Mouse (Mus musculus) E14TG2a.4 (cell line): Measurements from ENCODE around the gene Atxn7.
"Not testable (repeated sequence)": the region's sequence is repeated elsewhere in the genome, so short reads cannot be mapped to it uniquely, and the experiment has no call there.

ENCODE experiments used
- H3K27me3 ChIP-seq: 2 replicates; pipeline ENCODE4 v1.6.1; 2014; ENCODE audit warnings: low read length, control low read depth; ENCODE audit not compliant: insufficient read depth
- H3K36me3 ChIP-seq: 2 replicates; pipeline ENCODE4 v1.6.1; 2014; ENCODE audit warnings: low read length, control low read depth; ENCODE audit not compliant: insufficient read depth
- H3K4me1 ChIP-seq: replicated peaks from 2 replicates; pipeline ENCODE4 v1.6.1; 2014; ENCODE audit warnings: low read depth, low read length, control low read depth
- H3K4me3 ChIP-seq: replicated peaks from 2 replicates; pipeline ENCODE4 v1.5.1; 2014; ENCODE audit warnings: mild to moderate bottlenecking, low read length
- H3K9me3 ChIP-seq: 2 replicates; pipeline ENCODE4 v1.6.1; 2014; ENCODE audit warnings: low read length, control low read depth
- CTCF ChIP-seq: conservative IDR thresholded peaks from 2 replicates; pipeline ENCODE4 v1.5.1; 2014; ENCODE audit warnings: low read length
- NANOG ChIP-seq: IDR thresholded peaks from 2 replicates; pipeline ENCODE4 v1.6.1; 2014; ENCODE audit warnings: borderline replicate concordance, low read length, mixed read lengths
- POU5F1 ChIP-seq: IDR thresholded peaks from 2 replicates; pipeline ENCODE4 v1.6.1; 2014; ENCODE audit warnings: low read length, borderline replicate concordance

The Atxn7 gene

DNA sequence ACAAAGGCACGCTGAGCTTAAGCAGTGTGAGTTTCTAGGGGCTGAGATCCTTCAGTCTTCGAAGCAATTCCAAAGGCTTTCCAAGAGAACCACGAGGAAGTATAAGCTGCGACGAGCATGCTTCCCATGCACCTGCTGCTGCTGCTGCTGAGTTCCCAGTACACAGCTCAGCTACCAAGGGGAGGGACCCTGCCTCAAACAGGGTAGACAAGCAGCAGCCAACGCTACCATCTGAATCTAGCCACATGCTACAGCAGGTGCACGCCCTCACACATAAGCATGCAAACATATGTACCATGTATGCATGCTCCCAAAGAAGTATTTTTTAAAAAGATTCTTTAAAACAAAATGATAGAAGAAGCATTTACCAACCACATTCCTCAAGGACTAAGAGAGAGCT, 12.9 kb upstream of the Atxn7 start:
- no peaks in the 10 kb centered on the region for H3K4me1 ChIP-seq
- peaks cover 42% of the 10 kb centered on the region for H3K36me3 ChIP-seq
- no peak for TF ChIP-seq NANOG
- H3K27me3 ChIP-seq = no peaks in the 10 kb centered on the region
- no peak overlapping the region for H3K4me3 ChIP-seq
- peaks cover 16% of the 10 kb centered on the region; the same call in 1 of the 2 replicates for H3K9me3 ChIP-seq

DNA sequence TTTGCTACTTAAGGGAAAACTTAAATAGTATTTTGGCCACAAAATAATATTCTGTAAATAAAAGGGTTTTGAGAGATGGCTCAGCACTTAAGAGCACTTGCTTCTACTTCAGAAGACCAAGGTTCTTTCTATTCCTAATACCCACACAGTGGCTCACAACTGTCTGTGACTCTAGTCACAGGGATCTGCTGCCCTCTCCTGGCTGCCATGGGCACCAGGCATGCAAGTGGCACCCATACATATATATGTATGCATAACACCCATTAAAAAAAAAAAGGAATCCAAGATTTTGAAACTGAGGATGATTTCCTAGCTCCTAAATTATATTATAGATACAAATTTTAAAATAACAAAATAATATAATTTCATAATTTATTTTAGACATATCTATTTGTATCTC, 10.8 kb upstream of the Atxn7 start:
- TF ChIP-seq CTCF (peak; percentile 60), POU5F1 (no peak), NANOG (no peak)
- Histone ChIP-seq H3K36me3 (peaks cover 48% of the 10 kb centered on the region), H3K27me3 (no peaks in the 10 kb centered on the region), H3K9me3 (no peaks in the 10 kb centered on the region), H3K4me3 (no peak overlapping the region), H3K4me1 (no peaks in the 10 kb centered on the region)

DNA sequence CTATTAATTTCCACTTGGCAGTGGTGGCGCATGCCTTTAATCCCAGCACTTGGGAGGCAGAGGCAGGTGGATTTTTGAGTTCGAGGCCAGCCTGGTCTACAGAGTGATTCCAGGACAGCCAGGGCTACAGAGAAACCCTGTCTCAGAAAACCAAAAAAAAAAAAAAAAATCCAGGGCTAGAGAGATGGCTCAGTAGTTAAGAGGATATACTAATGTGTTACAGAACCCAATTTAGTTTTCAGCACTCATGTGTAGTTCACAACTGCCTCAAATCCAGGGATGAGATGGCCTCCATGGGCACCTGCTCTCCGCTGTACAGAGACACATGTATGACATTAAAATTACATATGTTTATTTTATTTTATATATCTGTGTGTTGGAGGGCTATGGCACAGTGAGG, 9.1 kb upstream of the Atxn7 start:
- H3K4me3 ChIP-seq, H3K9me3 ChIP-seq, H3K27me3 ChIP-seq, H3K4me1 ChIP-seq: not testable (repeated sequence)
- H3K36me3 ChIP-seq = peaks cover 48% of the 10 kb centered on the region

DNA sequence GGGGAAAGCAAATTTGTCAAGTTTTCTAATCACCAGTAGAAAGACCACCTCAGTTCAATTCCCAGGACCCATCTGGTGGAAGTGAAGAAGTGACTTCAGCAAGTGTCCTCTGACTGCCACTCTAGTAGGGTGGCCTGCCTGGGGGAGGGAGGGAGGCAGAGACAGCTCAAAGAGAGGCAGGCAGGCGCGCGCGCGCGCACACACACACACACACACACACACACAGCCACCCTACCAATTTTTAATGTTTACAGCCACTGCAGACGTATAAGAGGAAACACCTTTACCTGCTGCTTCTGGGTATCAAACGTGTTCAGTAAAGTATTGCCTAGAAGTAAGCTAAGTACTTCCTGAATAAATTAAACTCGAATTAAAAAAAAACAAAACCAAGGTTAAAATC, 1.2 kb upstream of the Atxn7 start:
- Histone ChIP-seq H3K36me3 (no peaks in the 10 kb centered on the region), H3K4me3 (peak overlapping the region; percentile 88), H3K9me3 (peaks cover 28% of the 10 kb centered on the region), H3K27me3 (no peaks in the 10 kb centered on the region), H3K4me1 (peaks cover 27% of the 10 kb centered on the region)
- TF ChIP-seq NANOG (no peak), CTCF (no peak), POU5F1 (no peak)

DNA sequence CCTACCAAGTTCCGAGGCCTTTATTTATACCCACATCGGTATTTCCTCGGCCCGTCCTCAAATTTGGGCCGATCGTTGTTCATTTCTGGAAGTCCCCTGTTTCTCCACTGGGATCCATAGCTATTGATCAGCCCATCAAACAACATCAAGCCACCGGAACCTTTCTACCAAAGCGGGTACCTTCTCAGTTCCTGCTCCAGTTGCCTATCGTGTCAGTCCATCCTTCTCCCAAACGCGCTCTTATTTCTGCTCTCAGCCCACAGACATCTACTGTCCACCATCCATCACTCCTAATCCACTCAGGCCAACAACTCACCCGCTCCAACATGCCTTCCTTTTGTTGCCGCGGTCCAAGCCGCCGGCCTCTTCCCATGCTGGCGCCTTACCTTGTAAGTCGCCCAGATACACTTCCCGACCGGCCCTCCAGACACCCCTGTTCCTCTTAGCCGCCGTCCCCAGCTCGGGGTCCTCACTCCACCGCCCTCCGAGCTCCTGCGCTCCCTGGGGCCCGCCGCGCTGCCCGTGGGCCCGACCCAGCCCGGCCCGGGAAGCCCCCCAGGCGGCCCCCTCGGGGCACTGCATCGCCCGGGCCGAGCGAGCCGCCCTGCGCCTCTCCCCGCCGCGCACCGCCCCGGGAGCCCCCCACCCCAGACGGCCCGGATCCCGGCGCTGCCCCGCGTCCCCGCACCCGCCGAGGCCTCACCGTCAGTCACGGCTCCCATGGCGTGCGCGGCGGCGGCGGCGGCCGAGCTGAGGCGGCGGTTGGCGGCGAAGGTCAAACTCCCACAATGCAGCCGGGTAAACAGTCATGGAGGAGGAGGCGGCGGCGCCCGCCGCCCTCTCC, 536 bp upstream of the Atxn7 start:
- Histone ChIP-seq H3K36me3 (no peaks in the 10 kb centered on the region), H3K4me3 (peak overlapping the region; percentile 88), H3K27me3 (no peaks in the 10 kb centered on the region), H3K9me3 (peaks cover 34% of the 10 kb centered on the region), H3K4me1 (peaks cover 27% of the 10 kb centered on the region)
- TF ChIP-seq CTCF (no peak), POU5F1 (no peak), NANOG (no peak)

DNA sequence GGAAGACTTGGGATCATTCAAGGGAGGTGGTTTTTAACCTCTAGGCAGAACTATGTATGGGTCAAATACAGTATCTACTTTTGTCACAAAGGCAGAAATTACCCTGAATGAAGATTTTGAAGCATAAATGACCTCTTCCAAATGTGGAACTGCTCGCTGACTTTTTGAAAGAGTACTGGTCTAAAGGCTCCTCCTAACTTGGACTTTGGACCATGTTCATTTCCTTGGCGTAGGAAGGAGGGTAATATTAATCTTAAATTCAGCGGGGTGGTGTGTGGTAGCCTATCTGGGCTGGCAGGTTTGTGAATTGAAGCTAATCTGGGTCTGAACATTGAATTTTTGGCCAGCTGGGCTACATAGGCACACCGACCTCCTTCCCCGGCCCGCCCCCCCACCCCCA, 1.2 kb downstream of the Atxn7 start:
- H3K27me3 ChIP-seq = no peaks in the 10 kb centered on the region
- no peak overlapping the region for H3K4me3 ChIP-seq
- H3K4me1 ChIP-seq = peaks cover 24% of the 10 kb centered on the region
- TF ChIP-seq POU5F1 (no peak), CTCF (no peak), NANOG (no peak)
- H3K36me3 ChIP-seq = no peaks in the 10 kb centered on the region
- H3K9me3 ChIP-seq = peaks cover 50% of the 10 kb centered on the region

DNA sequence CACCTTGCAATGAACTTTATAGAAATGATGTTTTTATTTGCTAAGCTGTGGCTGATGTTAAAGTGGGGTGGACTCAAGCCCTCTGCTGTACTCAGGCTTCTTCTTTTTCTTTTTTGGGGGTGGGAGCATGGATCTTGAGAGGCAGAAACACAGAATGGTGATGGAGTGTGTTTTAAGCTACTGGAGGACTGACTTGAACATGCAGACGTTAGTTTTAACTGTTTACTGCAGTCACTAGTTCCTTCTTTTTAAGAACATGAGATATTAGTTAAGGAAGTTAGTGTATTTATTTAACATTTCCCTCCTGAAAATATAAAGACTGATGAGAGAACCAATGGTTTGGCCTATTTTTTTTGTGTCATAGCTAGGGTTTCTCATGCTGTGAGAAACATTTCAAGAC, 2.3 kb downstream of the Atxn7 start:
- peaks cover 51% of the 10 kb centered on the region for H3K9me3 ChIP-seq
- H3K27me3 ChIP-seq = no peaks in the 10 kb centered on the region
- TF ChIP-seq POU5F1 = no peak
- no peak for TF ChIP-seq NANOG
- no peak for TF ChIP-seq CTCF
- peaks cover 15% of the 10 kb centered on the region for H3K4me1 ChIP-seq
- no peaks in the 10 kb centered on the region for H3K36me3 ChIP-seq
- no peak overlapping the region for H3K4me3 ChIP-seq

DNA sequence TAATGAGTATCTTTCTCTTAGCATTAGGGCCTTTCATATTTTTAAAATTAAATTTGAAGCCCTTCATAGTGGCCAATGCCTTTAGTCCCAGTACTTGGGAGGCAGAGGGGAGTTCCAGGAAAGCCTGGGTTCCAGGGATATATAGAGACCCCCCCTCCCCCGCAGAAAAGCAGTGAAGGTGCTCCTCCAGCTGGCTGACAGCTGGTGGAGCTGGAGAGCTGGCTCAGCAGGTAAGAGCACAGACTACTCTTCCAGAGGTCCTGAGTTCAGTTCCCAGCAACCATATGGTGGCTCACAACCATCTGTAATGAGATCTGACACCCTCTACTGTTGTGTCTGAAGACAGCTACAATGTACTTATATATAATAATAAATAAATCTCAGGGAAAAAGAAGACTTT, 6.4 kb downstream of the Atxn7 start:
- no peak for TF ChIP-seq NANOG
- no peak for TF ChIP-seq POU5F1
- TF ChIP-seq CTCF = no peak
- H3K36me3 ChIP-seq = no peaks in the 10 kb centered on the region

DNA sequence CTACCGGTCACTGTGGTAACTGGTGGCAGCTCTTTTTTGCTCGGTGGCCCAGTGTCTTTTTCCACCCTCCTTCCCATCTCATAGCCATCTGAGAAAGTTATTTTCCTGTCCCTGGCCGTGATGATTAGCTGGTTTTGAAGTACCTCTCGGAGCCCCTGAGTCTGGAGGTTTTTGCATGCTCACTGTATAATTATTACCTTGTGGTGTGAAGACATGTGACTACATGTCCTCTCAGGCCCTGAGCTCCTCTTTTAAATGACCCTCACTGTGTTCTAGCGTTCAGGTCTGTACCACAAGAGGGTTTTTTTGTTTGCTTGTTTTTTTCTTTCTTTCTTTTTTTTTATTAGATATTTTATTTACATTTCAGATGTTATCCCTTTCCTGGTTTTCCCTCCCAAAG, 7.2 kb downstream of the Atxn7 start:
- Histone ChIP-seq H3K9me3 (peaks cover 39% of the 10 kb centered on the region), H3K4me1 (no peaks in the 10 kb centered on the region), H3K36me3 (no peaks in the 10 kb centered on the region), H3K27me3 (no peaks in the 10 kb centered on the region), H3K4me3 (no peak overlapping the region)
- TF ChIP-seq CTCF (no peak), POU5F1 (no peak), NANOG (no peak)

More for the DNA sequence above, 6.4 kb downstream of the Atxn7 start:
- Histone ChIP-seq H3K9me3 (peaks cover 47% of the 10 kb centered on the region), H3K27me3 (no peaks in the 10 kb centered on the region), H3K4me3 (no peak overlapping the region), H3K4me1 (no peaks in the 10 kb centered on the region)
